Mouse (Mus musculus): ENCODE measurements around the gene Nsdhl. TPM values are rescaled to one million over a fixed set of nuclear protein-coding genes. Genes with fewer than 3 reads are reported as not detected.

Nsdhl gene
- polyA plus RNA-seq (2012; rRNA removed): 3.4 and 4.2 TPM in 2 replicates

DNA sequence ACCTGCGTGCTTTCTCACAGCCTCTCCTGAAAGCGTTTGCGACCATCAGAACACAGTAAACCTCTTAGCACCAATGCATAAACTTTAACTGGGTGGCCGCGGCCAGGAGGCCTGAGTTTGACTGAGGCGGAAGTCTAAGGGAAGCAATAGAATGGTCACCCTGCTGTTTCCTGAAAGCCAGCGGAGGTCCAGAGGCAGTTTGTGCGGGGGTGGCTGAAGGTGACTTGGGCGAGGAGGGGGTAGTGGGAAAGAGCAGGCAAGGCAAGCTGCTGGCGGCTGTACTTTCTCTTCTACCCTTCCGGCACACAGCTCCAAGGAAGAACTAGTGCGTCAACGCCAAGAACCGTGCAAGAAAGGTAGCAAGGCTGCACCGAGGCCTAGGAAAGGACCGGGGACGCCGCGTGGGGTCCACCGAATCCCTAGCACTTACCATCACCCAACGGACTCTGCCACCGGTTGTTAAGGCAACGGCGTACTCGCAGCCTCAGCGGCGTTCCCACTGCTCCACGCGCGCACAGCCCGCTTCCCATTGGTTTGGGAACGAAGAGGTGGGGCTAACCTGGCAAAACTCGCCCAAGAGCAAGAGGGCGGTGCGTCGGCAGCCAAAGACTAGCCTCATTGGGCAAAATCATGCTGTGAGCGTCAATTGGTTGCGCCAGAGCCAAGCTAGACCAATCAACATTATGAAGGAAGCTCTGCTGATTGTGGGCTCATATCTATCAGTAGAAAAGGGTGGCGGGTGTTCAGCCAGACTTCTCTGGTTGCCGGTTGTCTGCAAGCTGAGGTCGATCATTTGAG, at the start of gene Nsdhl, which contains the start of gene Cetn2:
Nsdhl (plus strand) TSS at position 674 of the 798 bp plus-strand sequence.
Cetn2 (minus strand) TSS at position 528 of the 798 bp plus-strand sequence.
- H3K27me3 ChIP-seq (ENCODE audit: control insufficient read depth, insufficient read depth, low read length): no peaks in the 10 kb centered on the region
- no peaks in the 10 kb centered on the region; the same call in 1 of the 2 replicates for H3K4me1 ChIP-seq (ENCODE audit: control insufficient read depth, insufficient read depth, insufficient read length)
- DNase-seq (ENCODE audit: low read depth in 1 of 2, low spot score in 2 of 2): peak; percentile 73 to 76
- TF ChIP-seq CTCF (IDR thresholded peaks at IDR 0.05; ENCODE audit: extremely low read depth, insufficient read depth, insufficient read length, insufficient replicate concordance) (no peak), POLR2A (IDR thresholded peaks at IDR 0.05; ENCODE audit: low read depth, low read length) (no peak)
- 21% methylated on average over 41 of the region's 41 CpGs for WGBS
- peak within 1 kb of the TSS; percentile 71 for H3K27ac ChIP-seq (ENCODE audit: insufficient read depth, low read length)
- peak within 1 kb of the TSS; percentile 96 for H3K4me3 ChIP-seq (ENCODE audit: extremely low read depth, insufficient read depth, insufficient read length)
- H3K36me3 ChIP-seq (ENCODE audit: control insufficient read depth, insufficient read depth, low read length): 0 out of 2 replicates have a peak, but pooled peaks cover 1% of the 10 kb centered on the region

GRCm38 (mm10) chrX:72895388-72896054, 22.8 kb upstream of the Nsdhl start:
- DNase-seq (ENCODE audit: low read depth in 1 of 2, low spot score in 2 of 2): no peak
- Histone ChIP-seq H3K27me3 (ENCODE audit: control insufficient read depth, insufficient read depth, low read length) (no peaks in the 10 kb centered on the region), H3K4me1 (ENCODE audit: control insufficient read depth, insufficient read depth, insufficient read length) (no peaks in the 10 kb centered on the region), H3K27ac (ENCODE audit: insufficient read depth, low read length) (no peak overlapping the region), H3K4me3 (ENCODE audit: extremely low read depth, insufficient read depth, insufficient read length) (no peak overlapping the region), H3K36me3 (ENCODE audit: control insufficient read depth, insufficient read depth, low read length) (no peaks in the 10 kb centered on the region)
- TF ChIP-seq CTCF (IDR thresholded peaks at IDR 0.05; ENCODE audit: extremely low read depth, insufficient read depth, insufficient read length, insufficient replicate concordance): no peak
- TF ChIP-seq POLR2A (IDR thresholded peaks at IDR 0.05; ENCODE audit: low read depth, low read length): no peak
- 77% methylated on average over 5 of the region's 5 CpGs for WGBS

- DNase-seq (ENCODE audit: low read depth in 1 of 2, low spot score in 2 of 2): no peak
- no peaks in the 10 kb centered on the region for H3K27me3 ChIP-seq (ENCODE audit: control insufficient read depth, insufficient read depth, low read length)
- no peaks in the 10 kb centered on the region for H3K4me1 ChIP-seq (ENCODE audit: control insufficient read depth, insufficient read depth, insufficient read length)
- WGBS: 63% methylated on average over 1 of the region's 1 CpGs
- TF ChIP-seq CTCF (IDR thresholded peaks at IDR 0.05; ENCODE audit: extremely low read depth, insufficient read depth, insufficient read length, insufficient replicate concordance) (no peak), POLR2A (IDR thresholded peaks at IDR 0.05; ENCODE audit: low read depth, low read length) (no peak)
- H3K4me3 ChIP-seq (ENCODE audit: extremely low read depth, insufficient read depth, insufficient read length): no peak overlapping the region
- H3K27ac ChIP-seq (ENCODE audit: insufficient read depth, low read length): no peak overlapping the region
- no peaks in the 10 kb centered on the region for H3K36me3 ChIP-seq (ENCODE audit: control insufficient read depth, insufficient read depth, low read length)
These were observed 22.3 kb upstream of the Nsdhl start for GRCm38 (mm10) chrX:72896055-72896437.

- no peaks in the 10 kb centered on the region for H3K4me1 ChIP-seq (ENCODE audit: control insufficient read depth, insufficient read depth, insufficient read length)
- no peaks in the 10 kb centered on the region for H3K36me3 ChIP-seq (ENCODE audit: control insufficient read depth, insufficient read depth, low read length)
- H3K27ac ChIP-seq (ENCODE audit: insufficient read depth, low read length): no peak overlapping the region
- TF ChIP-seq POLR2A (IDR thresholded peaks at IDR 0.05; ENCODE audit: low read depth, low read length) (no peak), CTCF (IDR thresholded peaks at IDR 0.05; ENCODE audit: extremely low read depth, insufficient read depth, insufficient read length, insufficient replicate concordance) (no peak)
- no peak for DNase-seq (ENCODE audit: low read depth in 1 of 2, low spot score in 2 of 2)
- WGBS: 46% methylated on average over 1 of the region's 1 CpGs
- no peaks in the 10 kb centered on the region for H3K27me3 ChIP-seq (ENCODE audit: control insufficient read depth, insufficient read depth, low read length)
- H3K4me3 ChIP-seq (ENCODE audit: extremely low read depth, insufficient read depth, insufficient read length): no peak overlapping the region
These were observed 15.8 kb upstream of the Nsdhl start for GRCm38 (mm10) chrX:72902530-72902929.

GRCm38 (mm10) chrX:72907619-72908403, 10.5 kb upstream of the Nsdhl start:
- H3K4me3 ChIP-seq (ENCODE audit: extremely low read depth, insufficient read depth, insufficient read length): no peak overlapping the region
- TF ChIP-seq POLR2A (IDR thresholded peaks at IDR 0.05; ENCODE audit: low read depth, low read length): no peak
- no peak for TF ChIP-seq CTCF (IDR thresholded peaks at IDR 0.05; ENCODE audit: extremely low read depth, insufficient read depth, insufficient read length, insufficient replicate concordance)
- H3K27me3 ChIP-seq (ENCODE audit: control insufficient read depth, insufficient read depth, low read length): no peaks in the 10 kb centered on the region
- no peak for DNase-seq (ENCODE audit: low read depth in 1 of 2, low spot score in 2 of 2)
- H3K4me1 ChIP-seq (ENCODE audit: control insufficient read depth, insufficient read depth, insufficient read length): no peaks in the 10 kb centered on the region
- 85% methylated on average over 6 of the region's 6 CpGs for WGBS
- H3K27ac ChIP-seq (ENCODE audit: insufficient read depth, low read length): no peak overlapping the region
- no peaks in the 10 kb centered on the region for H3K36me3 ChIP-seq (ENCODE audit: control insufficient read depth, insufficient read depth, low read length)

DNA sequence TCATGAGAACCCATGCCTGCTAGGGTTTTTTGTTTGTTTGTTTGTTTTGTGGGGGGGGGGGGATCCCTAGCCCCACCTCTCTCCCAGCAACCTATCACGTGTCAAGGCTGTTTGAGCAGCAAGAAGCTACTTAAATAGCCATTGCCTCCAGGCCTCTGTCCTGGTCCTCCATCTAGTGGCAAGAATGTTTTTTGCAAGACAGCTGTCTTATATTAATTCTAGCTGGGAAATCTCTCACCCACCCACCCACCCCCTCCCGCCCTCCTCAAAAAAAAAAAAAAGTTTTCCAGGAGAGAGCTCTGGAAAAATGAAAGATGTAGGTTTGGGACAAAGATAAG, 10.0 kb upstream of the Nsdhl start:
- no peaks in the 10 kb centered on the region for H3K27me3 ChIP-seq (ENCODE audit: control insufficient read depth, insufficient read depth, low read length)
- TF ChIP-seq POLR2A (IDR thresholded peaks at IDR 0.05; ENCODE audit: low read depth, low read length): no peak
- TF ChIP-seq CTCF (IDR thresholded peaks at IDR 0.05; ENCODE audit: extremely low read depth, insufficient read depth, insufficient read length, insufficient replicate concordance): no peak
- H3K36me3 ChIP-seq (ENCODE audit: control insufficient read depth, insufficient read depth, low read length): no peaks in the 10 kb centered on the region
- no peak overlapping the region for H3K4me3 ChIP-seq (ENCODE audit: extremely low read depth, insufficient read depth, insufficient read length)
- no peaks in the 10 kb centered on the region for H3K4me1 ChIP-seq (ENCODE audit: control insufficient read depth, insufficient read depth, insufficient read length)
- no peak overlapping the region for H3K27ac ChIP-seq (ENCODE audit: insufficient read depth, low read length)
- no peak for DNase-seq (ENCODE audit: low read depth in 1 of 2, low spot score in 2 of 2)
- WGBS: 41% methylated on average over 2 of the region's 2 CpGs
